Mouse (Mus musculus): Measurements from ENCODE around the gene Dgcr2.

Dgcr2 gene

DNA sequence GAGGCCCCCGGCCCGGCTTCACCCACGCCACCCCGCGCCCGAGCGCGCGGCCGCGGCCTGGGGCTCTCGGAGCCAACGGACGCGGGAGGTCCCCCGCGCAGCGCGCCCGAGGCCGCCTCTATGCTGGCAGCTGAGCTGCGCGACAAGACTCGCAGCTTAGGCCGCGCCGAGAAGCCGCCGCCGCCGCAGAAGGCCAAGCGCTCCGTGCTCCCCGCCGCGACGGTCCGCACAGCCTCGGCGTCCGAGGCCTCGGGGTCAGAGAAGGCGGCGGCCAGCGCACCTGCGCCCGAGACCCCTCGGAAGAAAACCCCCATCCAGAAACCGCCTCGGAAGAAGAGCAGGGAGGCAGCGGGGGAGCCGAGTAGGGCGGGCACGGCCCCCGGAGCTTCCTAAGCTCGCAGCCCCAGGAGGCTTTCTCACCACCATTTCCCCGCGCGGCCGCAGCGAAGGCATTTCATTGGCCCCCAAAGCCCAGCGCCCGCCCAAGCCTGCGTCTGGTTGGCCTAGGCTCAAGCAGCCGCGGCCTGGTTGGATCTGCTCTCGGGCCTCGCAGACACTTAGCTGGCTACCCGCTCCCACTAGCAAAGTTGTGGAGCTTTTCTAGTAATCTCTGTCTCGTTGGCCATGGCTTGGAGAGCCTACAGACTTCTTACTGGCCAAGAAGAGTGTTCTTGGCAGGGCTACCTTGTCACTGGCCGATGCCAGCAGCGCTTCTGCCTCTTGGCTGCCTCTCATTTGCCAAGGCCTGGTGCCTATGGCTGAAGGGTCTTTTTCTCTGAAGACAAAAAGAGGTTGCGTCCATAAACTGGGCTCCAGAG, 91.0 kb downstream of the Dgcr2 start:
- peak; percentile 83 to 86 for DNase-seq (ENCODE audit: low spot score in 2 of 2)

DNA sequence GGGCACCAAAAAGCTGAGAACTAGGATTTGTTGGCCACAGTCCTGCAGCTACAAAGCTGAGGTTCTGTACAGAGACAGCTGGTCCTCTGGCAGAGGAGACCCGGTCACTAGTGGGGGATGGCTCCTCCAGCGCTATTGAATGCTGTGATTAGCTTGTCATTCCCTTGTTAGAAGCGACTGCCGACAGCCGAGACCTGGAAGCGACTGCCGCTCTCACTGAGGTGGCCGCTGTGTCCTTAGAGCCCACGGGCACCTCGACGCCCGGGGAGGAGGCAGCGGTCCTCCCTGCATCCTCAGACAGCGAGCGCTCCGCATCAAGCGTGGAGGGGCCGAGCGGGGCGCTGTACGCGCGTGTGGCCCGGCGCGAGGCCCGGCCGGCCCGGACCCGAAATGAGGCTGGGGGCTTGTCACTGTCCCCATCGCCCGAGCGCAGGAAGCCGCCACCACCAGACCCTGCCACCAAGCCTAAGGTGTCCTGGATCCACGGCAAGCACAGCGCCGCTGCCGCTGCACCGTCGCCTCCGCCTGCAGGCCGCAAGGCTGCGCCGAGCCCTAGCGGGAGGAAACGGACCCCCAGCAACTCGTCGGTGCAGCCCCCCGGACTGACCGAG, 91.7 kb downstream of the Dgcr2 start:
- DNase-seq (ENCODE audit: low spot score in 2 of 2): no peak

DNA sequence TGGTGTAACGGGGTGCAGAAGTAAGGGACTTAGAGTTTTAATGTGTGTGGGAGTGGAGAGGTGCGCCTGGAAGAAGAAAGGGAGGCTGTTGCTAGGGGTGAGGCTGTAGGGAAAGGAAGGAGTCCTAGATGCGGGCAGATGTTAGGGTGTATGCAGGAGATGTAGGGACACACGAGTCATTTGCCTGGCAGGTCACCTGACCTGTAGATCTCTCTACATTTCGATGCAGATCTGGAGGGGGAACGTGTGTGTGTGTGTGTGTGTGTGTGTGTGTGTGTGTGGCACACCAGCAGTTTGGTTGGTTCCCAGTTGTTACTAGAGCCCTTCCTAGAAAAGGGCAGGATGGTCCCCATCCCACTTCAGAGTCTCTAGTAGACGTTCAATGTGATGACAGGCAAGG, 93.4 kb downstream of the Dgcr2 start:
- no peak for DNase-seq (ENCODE audit: low spot score in 2 of 2)

DNA sequence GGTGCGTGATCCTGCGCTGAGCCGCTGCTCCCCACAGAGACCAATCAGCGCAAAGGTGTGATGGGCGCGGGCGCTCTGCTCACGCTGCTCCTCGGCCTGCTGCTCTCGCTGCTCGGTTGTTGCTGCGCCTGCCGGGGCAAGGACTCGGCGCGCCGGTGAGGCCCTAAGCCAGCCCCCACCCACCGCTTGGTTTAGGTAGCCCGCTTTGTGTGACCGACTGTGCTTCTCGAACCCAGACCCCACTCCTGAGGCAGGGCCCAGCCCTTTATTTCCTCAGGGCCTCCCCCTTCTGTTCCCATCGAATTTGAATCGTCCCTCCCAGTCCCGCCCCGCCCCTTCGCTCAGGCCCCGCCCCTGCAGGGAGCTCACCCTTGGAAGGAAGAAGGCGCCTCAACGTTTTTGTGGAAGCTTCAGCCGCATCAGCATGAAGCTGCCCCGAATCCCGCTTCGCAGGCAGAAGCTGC, 93.9 kb downstream of the Dgcr2 start:
- DNase-seq (ENCODE audit: low spot score in 2 of 2): no peak

DNA sequence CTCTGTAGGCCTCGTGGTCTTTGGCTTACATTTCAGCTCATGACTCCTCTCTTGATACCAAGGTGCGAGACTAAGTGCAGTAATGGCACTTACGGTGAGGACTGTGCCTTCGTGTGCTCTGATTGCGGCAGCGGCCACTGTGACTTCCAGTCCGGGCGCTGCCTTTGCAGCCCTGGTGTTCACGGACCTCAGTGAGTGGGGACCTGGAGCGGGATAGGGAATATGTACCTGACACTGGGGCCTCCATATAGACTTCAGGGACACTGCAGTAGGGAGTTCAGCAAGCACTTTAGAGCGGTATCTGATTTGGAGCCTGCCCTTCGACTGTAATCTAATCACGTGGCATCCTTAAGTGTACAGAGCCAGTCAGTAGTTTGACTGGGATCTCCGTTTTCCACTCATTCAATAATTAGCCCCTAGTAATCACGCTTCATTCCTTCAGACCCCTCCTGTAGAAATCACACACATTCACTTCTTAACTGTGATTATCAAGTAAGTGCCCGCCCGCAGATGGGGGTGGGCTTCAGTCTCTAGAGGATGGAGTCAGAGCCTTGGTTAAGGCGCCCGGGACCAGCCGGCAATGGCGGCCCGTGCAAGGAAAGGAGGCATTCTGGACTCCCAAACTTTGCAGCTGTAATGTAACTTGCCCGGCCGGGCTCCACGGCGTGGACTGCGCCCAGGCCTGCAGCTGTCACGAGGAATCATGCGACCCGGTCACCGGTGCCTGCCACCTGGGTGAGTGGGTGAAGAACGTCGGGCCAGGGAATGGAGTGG, 94.5 kb downstream of the Dgcr2 start:
- DNase-seq (ENCODE audit: low spot score in 2 of 2): no peak

DNA sequence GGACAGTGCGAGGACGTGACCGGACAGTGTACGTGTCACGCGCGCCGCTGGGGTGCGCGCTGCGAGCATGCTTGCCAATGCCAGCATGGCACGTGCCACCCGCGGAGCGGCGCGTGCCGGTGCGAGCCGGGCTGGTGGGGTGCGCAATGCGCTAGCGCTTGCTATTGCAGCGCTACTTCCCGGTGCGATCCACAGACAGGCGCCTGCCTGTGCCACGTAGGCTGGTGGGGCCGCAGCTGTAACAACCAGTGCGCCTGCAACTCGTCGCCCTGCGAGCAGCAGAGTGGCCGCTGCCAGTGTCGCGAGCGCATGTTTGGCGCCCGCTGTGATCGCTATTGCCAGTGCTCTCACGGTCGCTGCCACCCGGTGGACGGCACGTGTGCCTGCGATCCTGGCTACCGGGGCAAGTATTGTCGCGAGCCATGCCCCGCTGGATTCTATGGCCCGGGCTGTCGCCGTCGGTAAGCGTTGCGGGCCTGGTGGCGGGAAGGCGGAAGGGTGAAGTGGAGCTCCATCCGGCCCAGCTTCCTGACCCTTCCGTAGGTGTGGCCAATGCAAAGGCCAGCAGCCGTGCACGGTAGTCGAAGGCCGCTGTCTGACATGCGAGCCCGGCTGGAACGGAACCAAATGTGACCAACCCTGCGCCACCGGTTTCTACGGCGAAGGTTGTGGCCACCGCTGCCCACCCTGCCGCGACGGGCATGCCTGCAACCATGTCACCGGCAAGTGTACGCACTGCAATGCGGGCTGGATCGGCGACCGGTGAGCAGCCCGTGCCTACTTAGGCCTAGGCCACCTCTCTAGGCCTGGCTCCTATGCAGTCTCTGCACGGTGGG, 95.3 kb downstream of the Dgcr2 start:
- peak in 1 of 2 experiments; percentile 43 for DNase-seq (ENCODE audit: low spot score in 2 of 2)

DNA sequence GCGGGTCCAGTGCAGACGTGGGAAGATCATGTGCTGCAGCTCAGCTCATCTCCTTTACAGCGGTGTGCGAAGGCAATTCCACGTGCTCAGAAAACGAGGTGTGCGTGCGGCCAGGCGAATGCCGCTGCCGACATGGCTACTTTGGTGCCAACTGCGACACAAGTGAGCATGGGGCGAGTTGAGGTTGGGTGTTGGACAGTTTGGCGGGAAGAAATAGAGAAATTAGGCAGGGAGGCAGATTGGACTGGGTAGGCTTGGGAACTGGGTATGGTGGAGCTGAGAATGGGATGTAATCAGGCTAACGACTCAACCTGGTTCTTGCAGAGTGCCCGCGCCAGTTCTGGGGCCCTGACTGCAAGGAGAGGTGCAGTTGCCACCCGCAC, 95.9 kb downstream of the Dgcr2 start:
- DNase-seq (ENCODE audit: low spot score in 2 of 2): no peak

DNA sequence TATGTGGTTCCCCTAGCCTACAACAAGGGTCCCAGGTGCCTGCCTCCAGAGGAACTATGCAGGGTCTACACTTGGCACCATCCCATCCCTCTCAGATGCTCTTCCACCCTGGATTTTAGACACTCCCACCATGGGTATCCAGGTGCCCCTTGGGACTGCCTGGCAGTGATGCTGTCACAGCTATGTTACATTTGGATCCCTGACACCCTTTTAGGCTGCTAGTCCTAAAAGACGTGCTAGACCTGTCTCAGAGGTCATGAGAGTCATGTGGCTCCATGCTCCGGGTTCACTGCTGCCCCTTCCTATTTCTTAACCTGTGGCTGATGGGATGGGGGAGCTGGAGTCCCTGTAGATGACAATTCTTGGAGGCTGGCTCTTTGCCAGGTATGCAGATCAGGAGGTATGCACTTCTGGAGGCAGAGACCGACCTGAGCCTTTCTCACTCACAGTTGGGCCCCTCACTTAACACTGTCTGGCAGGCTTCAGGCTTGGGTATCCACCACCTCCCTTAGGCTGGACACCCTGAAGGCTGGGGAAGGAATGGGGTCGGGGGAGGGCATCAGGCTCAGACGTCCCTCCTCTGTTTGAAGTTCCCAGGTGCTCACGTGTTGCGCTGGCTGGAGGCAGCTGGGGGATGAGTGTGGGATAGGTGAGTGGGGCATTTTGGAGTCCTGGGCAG, 96.4 kb downstream of the Dgcr2 start:
- no peak for DNase-seq (ENCODE audit: low spot score in 2 of 2)

DNA sequence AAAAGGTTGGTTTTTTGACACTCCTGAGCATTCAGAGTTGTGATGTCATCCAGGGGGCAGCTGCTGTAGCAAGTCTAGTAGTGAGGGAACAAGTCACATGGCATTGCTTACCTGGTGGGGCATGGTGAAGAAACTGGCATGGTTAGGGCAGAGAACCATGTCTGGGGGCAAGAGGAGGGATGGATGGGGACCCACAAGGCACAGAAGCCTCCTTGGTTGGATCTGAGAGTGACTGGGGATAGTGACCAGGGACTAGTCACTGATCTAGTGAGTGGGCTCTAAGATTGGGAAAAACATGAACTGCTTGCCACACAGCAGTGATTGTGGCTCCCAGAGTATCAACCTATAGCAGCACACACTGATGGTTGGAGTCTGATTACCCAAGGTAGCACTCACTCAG, 98.8 kb downstream of the Dgcr2 start:
- no peak for DNase-seq (ENCODE audit: low spot score in 2 of 2)

DNA sequence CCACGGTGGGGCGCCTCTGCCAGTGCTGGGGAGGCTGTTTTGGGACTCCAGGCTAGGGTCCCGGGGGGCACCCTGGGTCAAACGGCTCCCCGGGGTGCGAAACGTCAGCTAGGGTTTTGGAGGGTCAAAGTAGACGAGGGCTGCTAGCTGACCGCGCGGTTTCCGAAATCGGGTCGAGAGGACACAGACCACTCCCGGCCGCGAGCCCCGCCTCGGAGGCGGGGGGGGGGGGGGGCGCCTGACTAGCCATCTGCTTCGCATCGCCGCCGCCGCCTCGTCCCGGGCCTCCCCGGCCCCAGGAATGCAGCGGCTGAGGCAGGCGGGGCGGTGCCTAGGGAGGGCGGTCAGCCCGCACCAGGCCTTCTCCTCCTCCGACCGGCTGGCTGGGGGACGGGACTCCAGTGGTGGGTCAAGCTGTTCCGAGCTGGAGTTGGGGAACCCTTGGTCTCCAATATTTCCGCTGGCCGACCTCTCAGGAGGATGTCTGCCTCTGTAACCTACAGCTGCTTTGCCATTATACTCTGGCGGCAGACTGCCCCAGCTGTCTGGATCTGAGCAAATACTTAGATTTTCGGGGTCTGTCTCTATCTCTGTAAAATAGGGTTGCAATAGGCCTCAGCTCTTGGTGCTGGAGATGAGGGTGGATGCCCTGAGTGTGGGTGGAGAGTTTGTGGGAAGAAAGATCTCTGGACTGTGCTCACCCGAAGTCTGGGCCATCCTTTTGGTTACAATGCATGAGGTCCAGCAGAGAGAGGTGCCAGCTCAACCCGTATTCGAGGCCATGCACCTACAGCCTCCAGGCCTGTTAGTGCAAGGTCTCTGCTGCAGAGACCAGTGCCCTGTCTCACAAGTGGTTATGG, 99.8 kb downstream of the Dgcr2 start:
- peak; percentile 62 to 70 for DNase-seq (ENCODE audit: low spot score in 2 of 2)

DNA sequence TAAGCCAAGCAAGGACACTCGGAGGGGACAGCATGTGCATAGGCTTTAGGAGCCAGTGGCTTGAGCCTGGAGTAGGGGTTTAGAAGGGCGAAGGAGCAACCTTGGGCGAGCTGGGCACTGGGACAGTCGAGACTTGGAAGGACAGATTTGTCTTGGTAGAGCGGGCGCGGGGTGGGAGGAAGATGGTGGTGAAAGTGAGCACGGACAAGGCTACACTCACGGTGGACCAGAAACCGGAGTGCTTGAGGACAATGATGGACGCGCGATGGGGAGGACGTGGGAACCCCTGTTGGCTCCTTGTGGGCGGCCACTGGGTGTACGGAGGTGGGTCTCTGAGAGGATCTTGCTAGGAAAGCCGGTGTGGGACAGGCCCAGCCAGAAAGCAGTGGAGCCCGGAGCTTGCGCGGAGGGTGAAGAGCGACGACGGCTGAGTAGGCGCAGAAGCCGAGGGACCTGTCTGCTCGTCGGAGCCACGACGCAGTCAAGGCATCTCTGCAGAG, 100.5 kb downstream of the Dgcr2 start:
- DNase-seq (ENCODE audit: low spot score in 2 of 2): no peak

DNA sequence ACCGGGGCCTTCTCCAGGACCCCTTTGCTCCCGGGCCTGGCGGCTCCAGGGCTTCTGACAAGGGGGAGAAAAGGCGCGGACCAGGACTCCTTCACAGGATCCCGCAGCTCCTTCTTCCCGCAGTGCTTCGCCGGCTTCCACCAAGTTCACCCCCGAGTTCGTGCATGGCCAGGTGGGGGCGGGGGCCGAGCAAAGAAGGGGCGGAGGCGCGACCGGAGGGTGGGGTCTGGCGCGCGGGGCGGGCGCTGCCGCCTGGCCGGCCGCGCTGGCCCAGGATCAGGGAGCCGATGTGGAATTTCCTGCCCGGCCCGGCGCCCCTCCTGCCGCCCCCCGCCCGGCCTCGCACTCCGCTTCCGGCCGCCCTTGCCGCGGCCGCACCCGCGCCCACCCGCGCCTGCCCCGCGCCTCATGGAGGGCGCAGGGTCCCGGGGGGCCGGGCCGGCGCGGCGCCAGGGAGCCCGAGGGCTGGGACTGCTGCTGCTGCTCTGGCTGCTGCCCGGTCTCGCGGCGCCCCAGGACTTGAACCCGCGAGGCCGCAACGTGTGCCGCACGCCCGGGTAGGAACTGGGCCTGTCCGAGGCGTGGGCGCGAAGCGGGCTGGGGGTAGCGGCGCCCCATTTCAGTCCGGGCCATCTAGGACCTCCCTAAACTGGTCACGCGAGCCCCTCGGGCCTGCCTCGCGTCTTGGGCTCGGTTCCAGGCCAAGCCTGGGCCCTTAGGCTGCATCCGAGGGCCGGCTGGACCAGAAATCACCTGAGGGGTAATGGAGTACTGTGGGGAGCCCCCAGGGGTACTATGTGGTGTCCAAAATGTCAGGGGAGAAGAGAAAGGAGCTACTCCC, 101.2 kb downstream of the Dgcr2 start, which contains the start of gene Scarf2:
TSS of gene Scarf2 (plus strand) at position 312 of the 841 bp plus-strand sequence.
- DNase-seq (ENCODE audit: low spot score in 2 of 2): peak; percentile 44 to 54

DNA sequence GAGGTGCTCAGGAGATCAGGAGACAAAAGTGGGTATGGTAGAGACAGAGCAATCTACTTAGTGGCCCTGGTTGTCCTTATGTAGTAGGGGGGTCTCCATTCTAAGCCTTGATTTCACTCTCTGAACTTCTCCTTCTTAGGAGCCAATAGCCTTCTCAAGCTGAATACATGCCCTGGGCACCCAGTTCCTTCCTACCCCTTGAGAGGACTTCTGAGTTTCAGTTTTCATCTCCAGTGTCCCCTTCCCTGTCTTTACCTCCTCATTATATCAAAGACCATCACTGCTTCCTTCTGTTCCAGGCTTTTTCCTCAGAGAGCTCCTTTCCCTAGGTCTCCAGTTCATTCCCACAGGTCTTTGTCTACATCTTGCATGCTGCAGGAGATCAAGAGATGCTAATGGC, 101.8 kb downstream of the Dgcr2 start:
- DNase-seq (ENCODE audit: low spot score in 2 of 2): no peak

DNA sequence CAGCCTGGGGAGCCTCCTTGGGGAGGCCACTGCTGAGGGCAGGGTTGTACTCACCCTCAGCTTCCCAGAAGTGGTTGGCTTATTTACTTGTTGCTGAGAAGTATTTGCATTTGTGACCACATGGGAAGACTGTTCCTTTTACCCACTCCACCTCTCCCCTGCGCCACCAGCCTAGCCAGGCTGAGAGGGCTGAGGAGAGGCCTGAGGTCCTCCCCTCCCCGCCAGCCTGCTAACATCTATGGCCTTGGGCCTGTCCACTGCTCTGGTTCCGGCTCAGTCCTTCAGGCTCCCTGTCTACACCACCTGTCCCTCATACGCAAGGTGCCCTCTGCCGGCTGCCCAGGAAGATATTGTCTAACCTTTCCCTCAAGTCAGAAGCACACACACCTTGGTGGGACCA, 102.7 kb downstream of the Dgcr2 start:
- DNase-seq (ENCODE audit: low spot score in 2 of 2): no peak

DNA sequence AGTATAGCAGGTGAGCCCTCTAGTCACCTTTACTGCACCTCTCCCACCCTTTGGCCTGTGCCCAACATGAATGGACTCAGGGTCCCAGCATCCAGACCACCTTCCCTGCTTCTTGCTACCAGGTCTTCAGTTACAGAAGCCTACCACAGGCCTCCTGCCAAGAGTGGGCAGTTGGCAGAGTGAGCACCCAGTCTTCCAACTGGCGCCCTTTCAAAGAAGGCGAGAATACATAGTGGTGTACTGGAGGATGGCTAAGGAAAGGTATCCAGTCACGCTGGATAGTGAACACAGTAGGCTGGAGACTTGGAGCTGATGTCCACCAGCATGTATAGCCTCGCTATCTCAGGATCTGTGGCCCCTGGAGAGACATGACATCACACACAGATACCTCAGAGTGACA, 104.3 kb downstream of the Dgcr2 start:
- DNase-seq (ENCODE audit: low spot score in 2 of 2): no peak

DNA sequence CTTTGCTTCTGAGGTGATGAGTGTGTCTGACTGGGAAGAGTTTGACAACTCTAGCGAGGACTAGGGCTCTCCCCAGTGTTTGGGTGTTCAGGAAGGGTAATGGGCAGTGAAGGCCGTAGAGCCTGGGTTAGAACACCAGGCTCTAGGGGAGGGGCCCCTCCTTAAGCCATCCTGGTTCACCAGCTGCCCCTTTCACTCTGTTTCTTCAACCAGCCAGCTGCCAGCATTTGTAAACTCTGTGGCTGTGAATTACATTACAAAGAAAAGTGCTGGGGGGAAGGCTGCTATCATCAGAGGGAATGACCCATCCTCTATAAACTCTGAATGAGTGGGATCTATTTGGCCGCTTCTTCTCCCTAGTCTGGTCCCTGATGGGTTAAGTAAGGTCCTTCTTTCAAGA, 105.6 kb downstream of the Dgcr2 start:
- no peak for DNase-seq (ENCODE audit: low spot score in 2 of 2)

Measured in heart, adult 9 months (tissue).